Mouse (Mus musculus) cerebellum, adult 2 months (tissue): ENCODE measurements at regions not wholly inside any gene's neighbourhood (a gene's known extent, or its start where the extent isn't known, plus 50 kb on each side); places are given as distances from the start of the nearest gene placed in this dataset.

ENCODE experiments used
- CTCF ChIP-seq: fragments of 200-500 bp; IDR thresholded peaks from 2 replicates; pipeline ENCODE4 v1.5.1; 2011; ENCODE audit warnings: low read depth, mild to moderate bottlenecking, control low read depth, low read length, moderate library complexity, borderline replicate concordance; ENCODE audit not compliant: insufficient read depth
- POLR2A ChIP-seq: fragments of 200-500 bp; IDR thresholded peaks from 2 replicates; pipeline ENCODE4 v1.6.1; 2011; ENCODE audit warnings: low read length, control low read depth, borderline replicate concordance; ENCODE audit not compliant: insufficient read depth

- TF ChIP-seq POLR2A = no peak
- no peak for TF ChIP-seq CTCF
Measured at GRCm38 (mm10) chr14:120845172-120845571, 65.9 kb upstream of the Ipo5 start.
